Mouse (Mus musculus) C2C12 (cell line): ENCODE data around the gene Klhdc9.

Experiments
- CEBPB ChIP-seq: IDR thresholded peaks from one replicate; pipeline ENCODE4 v1.6.1; 2011; ENCODE audit warnings: low read depth, mild to moderate bottlenecking, control low read depth, moderate library complexity
- CTCF ChIP-seq: IDR thresholded peaks from one replicate; pipeline ENCODE4 v1.5.1; 2011; ENCODE audit not compliant: control insufficient read depth, insufficient read depth, insufficient read length
- FOSL1 ChIP-seq: IDR thresholded peaks from one replicate; pipeline ENCODE4 v1.8.0; 2011; ENCODE audit warnings: mild to moderate bottlenecking, low read length; ENCODE audit not compliant: poor library complexity, insufficient read depth, severe bottlenecking
- MAX ChIP-seq: IDR thresholded peaks from one replicate; pipeline ENCODE4 v1.6.1; 2011; ENCODE audit warnings: mild to moderate bottlenecking, control low read depth
- MYOD1 ChIP-seq: IDR thresholded peaks from one replicate; pipeline ENCODE4 v1.6.1; 2011; ENCODE audit warnings: low read depth; ENCODE audit not compliant: control insufficient read depth, insufficient read length
- USF1 ChIP-seq: IDR thresholded peaks from one replicate; pipeline ENCODE4 v1.6.1; 2011; ENCODE audit warnings: low read depth, mild to moderate bottlenecking, control low read depth, moderate library complexity

DNA sequence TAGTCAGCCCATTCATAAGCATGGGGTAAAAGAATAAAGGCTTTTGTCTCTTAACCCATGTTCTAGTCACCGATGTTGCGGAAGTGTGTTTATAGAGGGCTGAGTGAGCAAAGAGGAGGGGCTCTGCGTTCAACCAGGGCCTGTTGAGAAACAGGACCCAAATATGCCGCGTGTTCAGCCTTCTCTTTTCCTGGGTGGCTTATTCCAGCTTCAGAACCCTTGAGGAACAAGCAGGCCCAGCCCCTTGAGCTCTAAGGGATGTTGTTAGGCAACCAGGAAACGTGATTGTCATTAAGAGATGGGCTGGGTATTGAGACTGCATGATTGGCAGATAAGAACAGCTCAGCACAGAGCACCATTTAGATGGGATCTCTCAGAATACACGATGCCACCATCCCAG lies 5.3 kb upstream of the Klhdc9 start:
- no peak for TF ChIP-seq CTCF
- TF ChIP-seq MAX, result no peak
- TF ChIP-seq USF1, result no peak
- no peak for TF ChIP-seq MYOD1
- TF ChIP-seq FOSL1, result no peak
- no peak for TF ChIP-seq CEBPB
